Mouse (Mus musculus) neural tube, embryonic 11.5 days (tissue): ENCODE data around the gene Gpi1. TPM values are rescaled to one million over a fixed set of nuclear protein-coding genes. Genes with fewer than 3 reads are reported as not detected.
A peak's percentile ranks its signal among the peaks of the same experiment; 100 is the strongest.

Experiments used
- ATAC-seq: fragments of 200-750 bp; cut with Nextera tagmentation; 2 replicates; pipeline ENCODE4 v1.8.0; 2017; ENCODE audit warnings: moderate number of reproducible peaks, mild to moderate bottlenecking, moderate TSS enrichment, moderate library complexity; ENCODE audit not compliant: insufficient read depth, low FRiP score, low TSS enrichment
- DNase-seq: peaks from one replicate; pipeline ENCODE4 v3.0.0-alpha.2; 2015; ENCODE audit warnings: low spot score
- H3K27ac ChIP-seq: fragments of 300-500 bp; sonication (generic); 2 replicates; pipeline ENCODE4 v1.5.1; 2014; ENCODE audit warnings: low read depth, mild to moderate bottlenecking, low read length
- H3K27me3 ChIP-seq: fragments of 300-500 bp; sonication (generic); 2 replicates; pipeline ENCODE4 v1.6.1; 2014; ENCODE audit warnings: mild to moderate bottlenecking, low read length, mixed read lengths; ENCODE audit not compliant: control insufficient read depth, insufficient read depth
- H3K36me3 ChIP-seq: fragments of 300-500 bp; sonication (generic); 2 replicates; pipeline ENCODE4 v1.6.1; 2014; ENCODE audit warnings: mild to moderate bottlenecking, low read length, moderate library complexity, mixed read lengths; ENCODE audit not compliant: control insufficient read depth, insufficient read depth
- H3K4me1 ChIP-seq: fragments of 300-500 bp; sonication (generic); 2 replicates; pipeline ENCODE4 v1.6.1; 2014; ENCODE audit warnings: low read length, mixed read lengths; ENCODE audit not compliant: control insufficient read depth, insufficient read depth
- H3K4me2 ChIP-seq: fragments of 300-500 bp; sonication (generic); 2 replicates; pipeline ENCODE4 v1.6.1; 2014; ENCODE audit warnings: low read depth, mild to moderate bottlenecking, moderate library complexity
- H3K4me3 ChIP-seq: fragments of 300-500 bp; sonication (generic); 2 replicates; pipeline ENCODE4 v1.5.1; 2014; ENCODE audit warnings: low read depth, low read length
- H3K9ac ChIP-seq: fragments of 300-500 bp; sonication (generic); 2 replicates; pipeline ENCODE4 v1.6.1; 2014; ENCODE audit warnings: mild to moderate bottlenecking, low read length
- H3K9me3 ChIP-seq: fragments of 300-500 bp; sonication (generic); 2 replicates; pipeline ENCODE4 v1.6.1; 2016; ENCODE audit warnings: low read length; ENCODE audit not compliant: control insufficient read depth
- WGBS: fragments of 180-500 bp; shearing (Covaris S2); extraction: QIAGEN DNeasy Blood & Tissue Kit; methylation state at CpG from one replicate; pipeline ENCODE4 v1.1.7; 2014; 5-methylcytosine and 5-hydroxymethylcytosine counted together
- polyA plus RNA-seq: library from polyadenylated mRNA; unstranded; fragments of >200 nt; fragmentation: Nextera tagmentation; extraction: Ambion mirVana; gene quantifications from 2 replicates; pipeline ENCODE4 v1.2.1, GENCODE M21; 2014

Gene Gpi1
- polyA plus RNA-seq, 1 experiment from 2014 or later, result 324 TPM

GRCm38 (mm10) chr7:34234610-34235561 is 4.8 kb upstream of the Gpi1 start:
- ATAC-seq (0 out of 2 replicates have a peak, but pooled peaks have one; percentile 0), DNase-seq (peak; percentile 26)
- peak overlapping the region; percentile 55 for H3K9ac ChIP-seq
- 4% methylated on average over 17 of the region's 17 CpGs for WGBS
- H3K4me1 ChIP-seq, result no peaks in the 10 kb centered on the region
- H3K27me3 ChIP-seq, result no peaks in the 10 kb centered on the region
- peaks cover 7% of the 10 kb centered on the region; the same call in 1 of the 2 replicates for H3K36me3 ChIP-seq
- H3K27ac ChIP-seq, result peak overlapping the region; percentile 78
- no peaks in the 10 kb centered on the region for H3K9me3 ChIP-seq
- peak overlapping the region; percentile 74 for H3K4me2 ChIP-seq
- peak overlapping the region; percentile 44 for H3K4me3 ChIP-seq

- Histone ChIP-seq H3K27me3 (no peaks in the 10 kb centered on the region), H3K4me3 (peak overlapping the region; percentile 44), H3K4me1 (0 out of 2 replicates have a peak, but pooled peaks cover 5% of the 10 kb centered on the region), H3K27ac (peak overlapping the region; percentile 78), H3K4me2 (peak overlapping the region; percentile 74), H3K36me3 (peaks cover 5% of the 10 kb centered on the region; the same call in 1 of the 2 replicates), H3K9ac (peak overlapping the region; percentile 55), H3K9me3 (no peaks in the 10 kb centered on the region)
- DNase-seq (peak; percentile 99), ATAC-seq (peak; percentile 88)
- WGBS, result under 1% methylated on average over 45 of the region's 46 CpGs
Measured at GRCm38 (mm10) chr7:34233909-34234609, 3.9 kb upstream of the Gpi1 start.

GRCm38 (mm10) chr7:34232785-34233725 is 2.9 kb upstream of the Gpi1 start:
- 44% methylated on average over 7 of the region's 7 CpGs for WGBS
- ATAC-seq (no peak), DNase-seq (no peak)
- Histone ChIP-seq H3K27ac (peak overlapping the region; percentile 67), H3K36me3 (peaks cover 2% of the 10 kb centered on the region; the same call in 1 of the 2 replicates), H3K9ac (peak overlapping the region; percentile 55), H3K4me3 (peak overlapping the region; percentile 44), H3K4me2 (peak overlapping the region; percentile 74), H3K4me1 (0 out of 2 replicates have a peak, but pooled peaks cover 6% of the 10 kb centered on the region), H3K27me3 (no peaks in the 10 kb centered on the region), H3K9me3 (no peaks in the 10 kb centered on the region)

GRCm38 (mm10) chr7:34229691-34230111 is 435 bp downstream of the Gpi1 start:
- H3K27ac ChIP-seq, result 0 out of 2 replicates have a peak overlapping the region, but pooled peaks have one; percentile 54
- no peaks in the 10 kb centered on the region for H3K27me3 ChIP-seq
- H3K4me3 ChIP-seq, result peak overlapping the region; percentile 61
- under 1% methylated on average over 18 of the region's 19 CpGs for WGBS
- H3K9me3 ChIP-seq, result no peaks in the 10 kb centered on the region
- DNase-seq (peak; percentile 66), ATAC-seq (peak; percentile 28)
- H3K4me1 ChIP-seq, result 0 out of 2 replicates have a peak, but pooled peaks cover 6% of the 10 kb centered on the region
- H3K4me2 ChIP-seq, result peak overlapping the region; percentile 75
- peaks cover 6% of the 10 kb centered on the region; the same call in 1 of the 2 replicates for H3K36me3 ChIP-seq
- H3K9ac ChIP-seq, result peak overlapping the region; percentile 70

- WGBS, result 18% methylated on average over 5 of the region's 5 CpGs
- DNase-seq, result no peak
Measured at GRCm38 (mm10) chr7:34229153-34229552, 983 bp downstream of the Gpi1 start.

GRCm38 (mm10) chr7:34228641-34229040 is 1.5 kb downstream of the Gpi1 start:
- Histone ChIP-seq H3K27ac (no peak overlapping the region), H3K4me1 (0 out of 2 replicates have a peak, but pooled peaks cover 6% of the 10 kb centered on the region), H3K4me2 (peak overlapping the region; percentile 75), H3K4me3 (peak overlapping the region; percentile 61), H3K9ac (no peak overlapping the region; the same call in 1 of the 2 replicates), H3K36me3 (peaks cover 9% of the 10 kb centered on the region; the same call in 1 of the 2 replicates), H3K27me3 (no peaks in the 10 kb centered on the region), H3K9me3 (no peaks in the 10 kb centered on the region)
- DNase-seq (no peak), ATAC-seq (no peak)
- WGBS, result 64% methylated on average over 7 of the region's 9 CpGs

More at GRCm38 (mm10) chr7:34229153-34229552, 983 bp downstream of the Gpi1 start:
- H3K9me3 ChIP-seq, result no peaks in the 10 kb centered on the region
- H3K27me3 ChIP-seq, result no peaks in the 10 kb centered on the region
- peaks cover 7% of the 10 kb centered on the region; the same call in 1 of the 2 replicates for H3K36me3 ChIP-seq
- peak overlapping the region; percentile 61 for H3K4me3 ChIP-seq
- H3K4me2 ChIP-seq, result peak overlapping the region; percentile 75
- H3K9ac ChIP-seq, result peak overlapping the region; percentile 70
- no peak overlapping the region for H3K27ac ChIP-seq
- H3K4me1 ChIP-seq, result 0 out of 2 replicates have a peak, but pooled peaks cover 6% of the 10 kb centered on the region
- ATAC-seq, result no peak

GRCm38 (mm10) chr7:34226846-34227245 is 3.3 kb downstream of the Gpi1 start:
- Histone ChIP-seq H3K9me3 (no peaks in the 10 kb centered on the region), H3K36me3 (peaks cover 16% of the 10 kb centered on the region; the same call in 1 of the 2 replicates), H3K4me3 (no peak overlapping the region), H3K27ac (no peak overlapping the region), H3K9ac (no peak overlapping the region), H3K27me3 (no peaks in the 10 kb centered on the region), H3K4me2 (no peak overlapping the region), H3K4me1 (0 out of 2 replicates have a peak, but pooled peaks cover 6% of the 10 kb centered on the region)
- ATAC-seq (no peak), DNase-seq (no peak)
- WGBS, result 92% methylated on average over 12 of the region's 12 CpGs
